Mouse (Mus musculus): ENCODE results near the gene Nxpe4. TPM values are rescaled to one million over a fixed set of nuclear protein-coding genes. Genes with fewer than 3 reads are reported as not detected.
"Not testable (repeated sequence)": the region's sequence is repeated elsewhere in the genome, so short reads cannot be mapped to it uniquely, and the experiment has no call there.

Gene Nxpe4
- total RNA-seq, 2 experiments from 2014 or later = 9.7 to 10.0 TPM

- no peak for DNase-seq (ENCODE audit: low spot score in 2 of 2)
- intact Hi-C loops (cut with DNase I) = no loop called here
These were observed 211.5 kb downstream of the Nxpe4 start for GRCm38 (mm10) chr9:48373232-48373878.

DNA sequence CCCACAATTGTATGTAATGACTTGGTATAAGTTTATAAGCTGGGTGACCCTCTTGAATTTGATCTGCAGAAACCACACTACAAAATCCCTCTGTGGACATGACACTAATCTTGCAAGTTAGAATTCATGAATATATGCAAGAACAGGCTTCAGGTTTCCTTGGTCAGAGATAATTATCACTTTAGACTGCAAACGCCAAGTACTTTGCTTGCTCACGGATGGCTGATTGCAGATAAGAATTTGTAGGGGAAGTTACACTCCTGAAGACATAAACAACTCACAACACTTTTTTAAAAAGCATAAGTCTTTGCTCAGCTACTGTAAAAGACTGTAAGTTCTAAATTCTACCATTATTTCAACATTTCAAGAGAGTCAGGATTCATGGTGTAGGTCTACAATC, 212.5 kb downstream of the Nxpe4 start:
- DNase-seq (ENCODE audit: low spot score in 2 of 2) = no peak
- intact Hi-C loops (cut with DNase I) = no loop called here

- no peak for DNase-seq (ENCODE audit: low spot score in 2 of 2)
- intact Hi-C loops (cut with DNase I) = no loop called here
These were observed 226.6 kb downstream of the Nxpe4 start for GRCm38 (mm10) chr9:48388451-48388850.

DNA sequence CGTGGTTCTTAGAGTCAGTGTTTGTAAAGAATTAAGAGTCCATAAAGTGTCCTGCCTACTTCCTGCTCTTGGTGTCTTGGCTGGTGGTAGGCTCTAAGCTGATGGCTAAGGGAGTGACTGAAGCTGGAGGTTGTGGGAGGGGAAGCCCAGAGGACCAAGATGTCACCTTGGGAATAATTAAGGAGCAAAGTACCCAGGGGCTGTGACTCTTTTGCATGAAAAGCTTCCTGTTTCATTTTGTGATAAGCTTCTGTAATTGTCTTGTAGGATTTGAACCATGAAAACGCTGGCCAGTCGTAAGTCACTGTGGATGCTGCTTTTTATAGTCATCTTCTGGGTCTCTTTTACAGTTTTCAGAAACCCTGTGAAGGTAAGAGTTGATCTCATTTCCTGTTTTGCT, 228.2 kb downstream of the Nxpe4 start:
- intact Hi-C loops (cut with DNase I) = no loop called here
- DNase-seq (ENCODE audit: low spot score in 2 of 2) = no peak

DNA sequence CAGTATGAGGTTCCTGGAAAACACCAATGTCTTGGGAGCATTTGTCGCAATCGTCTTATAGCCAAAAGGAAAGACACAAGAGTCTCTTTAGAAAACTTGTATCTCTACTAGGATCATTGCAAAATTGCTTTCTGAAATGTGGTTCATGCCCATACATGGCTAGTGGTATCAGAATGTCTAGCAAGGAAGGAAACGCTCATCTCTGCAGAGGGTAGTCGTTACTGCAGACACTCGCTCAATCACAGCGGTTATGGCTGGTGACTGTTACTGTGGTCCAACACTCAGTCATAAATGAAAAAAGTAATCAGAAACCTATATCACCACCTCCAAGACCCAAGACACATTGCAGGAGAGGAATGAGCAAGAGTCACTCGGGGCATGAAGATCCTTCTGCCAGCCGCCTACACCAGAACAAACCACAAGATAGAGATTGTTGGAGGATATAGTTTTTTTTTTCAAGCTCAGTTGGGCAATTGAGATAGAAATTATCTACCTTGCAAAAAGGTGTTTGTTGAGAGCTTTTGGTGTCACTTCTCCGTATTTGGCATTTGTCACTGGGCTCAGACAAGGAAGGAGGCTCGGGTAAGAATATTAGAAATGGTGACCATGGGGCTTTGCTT, 241.9 kb downstream of the Nxpe4 start:
- intact Hi-C loops (cut with DNase I) = no loop called here
- no peak for DNase-seq (ENCODE audit: low spot score in 2 of 2)

- intact Hi-C loops (cut with DNase I) = no loop called here
- DNase-seq (ENCODE audit: low spot score in 2 of 2) = no peak
These were observed 242.9 kb downstream of the Nxpe4 start for GRCm38 (mm10) chr9:48404687-48405086.

- intact Hi-C loops (cut with DNase I) = no loop called here
- DNase-seq (ENCODE audit: low spot score in 2 of 2) = no peak
These were observed 245.9 kb downstream of the Nxpe4 start for GRCm38 (mm10) chr9:48407549-48408327.

DNA sequence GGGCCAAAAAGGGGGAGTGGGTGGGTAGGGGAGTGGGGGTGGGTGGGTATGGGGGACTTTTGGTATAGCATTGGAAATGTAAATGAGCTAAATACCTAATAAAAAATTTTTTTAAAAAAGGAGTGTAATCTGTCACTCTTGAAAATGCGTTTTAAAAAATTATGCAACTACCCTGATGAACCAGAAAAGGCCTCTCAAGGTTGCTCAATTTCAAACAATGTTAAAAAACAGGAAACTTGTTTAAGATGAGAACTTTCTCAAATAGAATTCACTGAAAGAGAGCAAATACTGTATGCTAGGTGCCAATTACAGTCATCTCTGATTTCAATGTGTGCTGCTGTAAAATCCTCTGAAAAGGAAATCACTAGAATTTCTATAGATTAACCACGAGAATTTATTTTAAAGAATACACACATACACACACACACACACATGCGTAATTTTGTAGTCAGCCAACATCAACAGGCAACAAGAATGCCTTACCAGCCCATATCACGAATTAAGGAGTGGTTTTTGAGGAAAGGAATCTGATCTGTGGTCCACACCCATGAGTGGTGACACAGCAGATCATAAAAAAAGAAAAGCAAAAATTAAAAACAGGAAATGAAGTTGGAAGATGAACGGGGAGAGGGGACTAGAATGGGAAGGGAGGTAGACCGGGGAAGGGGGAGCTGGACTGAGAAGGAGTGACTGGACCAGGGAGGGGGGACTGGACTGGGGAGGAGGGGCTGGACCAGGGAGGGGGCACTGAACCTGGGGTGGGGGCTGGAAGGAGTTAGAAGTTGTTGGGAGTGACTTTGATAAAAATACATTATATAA, 248.6 kb downstream of the Nxpe4 start:
- intact Hi-C loops (cut with DNase I) = no loop called here
- no peak for DNase-seq (ENCODE audit: low spot score in 2 of 2)

DNA sequence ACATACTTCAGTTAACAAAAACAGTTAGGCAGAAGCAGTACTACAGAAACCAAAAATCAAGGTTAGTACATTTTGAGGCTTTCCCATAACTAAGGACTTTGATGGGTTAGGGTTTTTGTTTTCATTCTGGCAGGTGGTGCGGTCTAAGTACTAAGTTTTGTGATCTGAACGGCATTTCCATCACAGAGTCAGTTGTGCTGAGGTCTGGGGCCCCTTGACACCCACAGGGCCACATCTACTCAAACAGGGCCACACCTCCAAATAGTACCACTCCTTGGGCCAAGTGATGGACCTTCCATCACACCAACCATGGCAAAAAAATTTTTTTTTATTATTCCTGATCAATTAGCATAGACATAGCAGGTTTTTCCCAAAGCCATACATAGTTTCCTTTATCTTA, 251.8 kb downstream of the Nxpe4 start:
- DNase-seq (ENCODE audit: low spot score in 2 of 2) = no peak
- intact Hi-C loops (cut with DNase I) = no loop called here

DNA sequence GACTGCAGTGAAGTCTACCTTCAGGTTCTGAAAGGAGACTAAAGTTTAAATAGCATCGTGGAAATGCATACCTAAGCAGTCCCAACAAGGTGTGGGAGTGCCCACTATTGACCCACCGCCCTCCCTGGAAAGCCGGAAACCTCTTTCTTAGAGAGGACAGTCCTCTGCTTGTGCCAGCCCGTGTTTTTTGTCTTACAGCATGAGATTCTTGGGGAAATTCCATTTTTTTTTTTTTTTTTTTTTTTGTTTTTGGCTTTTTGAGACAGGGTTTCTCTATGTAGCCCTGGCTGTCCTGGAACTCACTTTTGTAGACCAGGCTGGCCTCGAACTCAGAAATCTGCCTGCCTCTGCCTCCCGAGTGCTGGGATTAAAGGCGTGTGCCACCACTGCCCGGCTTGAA, 255.5 kb downstream of the Nxpe4 start:
- intact Hi-C loops (cut with DNase I); DNase-seq (ENCODE audit: low spot score in 2 of 2): not testable (repeated sequence)

DNA sequence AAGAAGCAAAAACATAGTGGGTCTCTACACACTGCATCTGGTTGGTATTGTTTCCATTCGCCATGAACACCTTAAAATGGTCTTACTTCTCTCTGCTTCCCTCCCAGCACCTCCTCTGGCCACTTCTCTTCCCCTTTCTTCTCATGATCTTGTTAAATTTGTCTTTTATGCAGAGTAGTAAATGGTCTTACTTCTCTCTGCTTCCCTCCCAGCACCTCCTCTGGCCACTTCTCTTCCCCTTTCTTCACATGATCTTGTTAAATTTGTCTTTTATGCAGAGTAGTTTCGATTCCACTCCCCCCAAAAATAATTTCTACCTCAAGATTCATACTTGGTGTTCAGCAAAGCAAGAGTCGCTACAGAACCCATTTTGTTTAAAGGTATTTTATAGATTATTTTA, 256.2 kb downstream of the Nxpe4 start:
- DNase-seq (ENCODE audit: low spot score in 2 of 2) = no peak
- intact Hi-C loops (cut with DNase I) = no loop called here

DNA sequence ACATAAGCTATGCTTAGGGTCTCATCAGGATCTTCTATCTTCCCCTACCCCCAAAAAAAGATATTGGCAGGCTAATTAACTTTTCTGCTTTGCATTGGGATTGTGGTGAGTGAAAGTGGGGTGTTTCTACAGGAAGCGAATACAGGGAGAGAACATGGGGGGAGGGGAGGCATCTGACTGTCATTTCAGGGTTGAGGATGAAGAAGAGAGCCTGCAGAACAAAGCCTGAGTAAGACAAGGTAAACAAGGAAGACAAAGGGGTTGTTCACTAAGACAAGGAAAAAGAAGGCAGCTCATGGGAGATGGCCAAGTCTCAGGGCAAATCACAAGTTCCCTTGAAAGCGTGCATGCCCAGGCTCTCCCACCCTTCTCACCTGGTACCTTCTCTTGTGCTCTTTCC, 256.6 kb downstream of the Nxpe4 start:
- DNase-seq (ENCODE audit: low spot score in 2 of 2) = no peak
- intact Hi-C loops (cut with DNase I) = no loop called here

- DNase-seq (ENCODE audit: low spot score in 2 of 2) = no peak
- intact Hi-C loops (cut with DNase I) = no loop called here
These were observed 257.0 kb downstream of the Nxpe4 start for GRCm38 (mm10) chr9:48418829-48419228.

- intact Hi-C loops (cut with DNase I) = no loop called here
- no peak for DNase-seq (ENCODE audit: low spot score in 2 of 2)
These were observed 258.6 kb downstream of the Nxpe4 start for GRCm38 (mm10) chr9:48420437-48420836.

- intact Hi-C loops (cut with DNase I) = no loop called here
- no peak for DNase-seq (ENCODE audit: low spot score in 2 of 2)
These were observed 259.2 kb downstream of the Nxpe4 start for GRCm38 (mm10) chr9:48421029-48421428.

DNA sequence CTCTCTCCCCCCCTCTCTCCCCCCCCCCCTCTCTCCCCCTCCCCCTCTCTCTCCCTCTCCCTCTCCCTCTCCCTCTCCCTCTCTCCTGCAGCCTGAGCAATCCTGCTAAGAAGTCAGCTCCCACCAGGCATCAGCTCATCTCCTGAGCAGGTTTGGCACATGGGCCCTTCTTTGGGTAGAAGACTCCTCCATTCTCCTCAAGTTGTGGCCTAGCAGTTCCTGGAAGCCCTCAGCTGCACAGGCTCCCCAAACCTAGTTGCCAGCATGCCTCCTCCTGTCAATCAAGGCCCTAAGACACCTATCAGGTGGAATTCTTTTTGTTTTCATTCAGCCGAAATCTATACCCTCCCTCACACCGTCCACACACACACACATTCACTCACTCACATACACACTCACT, 259.7 kb downstream of the Nxpe4 start:
- intact Hi-C loops (cut with DNase I) = no loop called here

DNA sequence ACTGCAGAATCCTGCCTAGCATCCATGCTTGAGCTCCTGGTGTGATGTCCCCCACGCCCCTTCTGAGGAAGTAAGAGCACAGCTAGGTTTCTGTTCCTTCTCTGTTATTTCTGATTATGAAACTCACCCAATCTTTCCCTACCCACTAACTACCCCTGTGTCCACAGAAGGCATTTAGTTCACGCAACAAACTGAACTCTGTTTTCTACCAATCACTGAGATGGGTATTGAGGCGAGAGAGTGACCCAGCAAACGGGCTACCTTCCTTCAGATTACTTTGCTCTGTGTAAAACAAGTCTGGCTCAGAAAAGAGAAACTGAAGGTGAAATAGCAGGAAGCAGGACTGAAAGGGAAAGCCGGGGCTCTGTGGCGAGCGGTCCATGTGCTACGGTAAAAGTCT, 260.6 kb downstream of the Nxpe4 start:
- DNase-seq (ENCODE audit: low spot score in 2 of 2) = no peak
- intact Hi-C loops (cut with DNase I) = no loop called here

More for the DNA sequence above, 259.7 kb downstream of the Nxpe4 start:
- no peak for DNase-seq (ENCODE audit: low spot score in 2 of 2)

DNA sequence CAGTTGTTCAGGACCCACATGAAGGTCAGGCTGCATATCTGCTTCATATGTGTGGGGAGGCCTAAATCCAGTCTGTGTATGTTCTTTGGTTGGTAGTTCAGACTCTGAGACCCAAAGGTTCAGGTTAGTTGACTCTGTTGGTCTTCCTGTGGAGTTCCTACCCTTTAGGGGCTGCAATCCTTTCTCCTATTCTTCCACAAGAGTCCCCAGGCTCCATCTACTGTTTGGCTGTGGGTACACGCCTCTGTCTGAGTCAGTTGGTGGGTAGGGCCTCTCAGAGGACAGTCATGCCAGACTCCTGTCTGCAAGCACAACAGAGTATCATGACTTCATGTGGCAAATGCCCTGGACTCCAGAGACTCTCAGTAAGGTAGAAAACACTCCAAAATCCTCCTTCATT, 261.4 kb downstream of the Nxpe4 start:
- DNase-seq (ENCODE audit: low spot score in 2 of 2) = no peak
- intact Hi-C loops (cut with DNase I) = no loop called here

GRCm38 (mm10) chr9:48427176-48427575, 265.4 kb downstream of the Nxpe4 start:
- intact Hi-C loops (cut with DNase I) = no loop called here
- DNase-seq (ENCODE audit: low spot score in 2 of 2) = no peak

- intact Hi-C loops (cut with DNase I) = no loop called here
- no peak for DNase-seq (ENCODE audit: low spot score in 2 of 2)
These were observed 270.6 kb downstream of the Nxpe4 start for GRCm38 (mm10) chr9:48432449-48432848.

Data from left cerebral cortex, postnatal 25 days (tissue).